Mouse (Mus musculus): Measurements from ENCODE around the gene Olfr203. TPM values are rescaled to one million over a fixed set of nuclear protein-coding genes. Genes with fewer than 3 reads are reported as not detected.
"Not testable (repeated sequence)": the region's sequence is repeated elsewhere in the genome, so short reads cannot be mapped to it uniquely, and the experiment has no call there.

Gene Olfr203
- polyA plus RNA-seq, 1 experiment = not detected

DNA sequence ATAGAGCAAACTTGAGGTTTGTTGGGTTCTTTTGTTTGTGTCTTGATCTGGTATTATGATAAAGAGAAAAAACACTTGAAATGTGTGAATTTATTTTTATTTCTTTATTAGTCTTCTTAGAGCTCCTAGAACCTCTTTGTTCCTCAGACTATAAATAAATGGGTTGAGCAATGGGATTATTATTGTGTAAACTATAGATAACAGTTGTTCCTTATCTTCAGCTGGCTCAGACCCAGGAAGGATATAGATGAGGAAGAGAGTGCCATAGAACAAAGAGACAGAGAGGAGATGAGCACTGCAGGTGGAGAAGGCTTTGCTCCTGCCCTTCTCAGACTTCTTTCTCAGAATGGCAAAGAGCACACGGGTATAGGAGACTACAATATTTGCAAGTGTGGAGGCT lies 15.2 kb upstream of the Olfr203 start:
- Histone ChIP-seq H3K4me2 (ENCODE audit: low read depth) (no peak overlapping the region), H3K36me3 (ENCODE audit: control insufficient read depth, insufficient read depth) (no peaks in the 10 kb centered on the region), H3K79me2 (ENCODE audit: control insufficient read depth, insufficient read depth) (no peaks in the 10 kb centered on the region), H3K27me3 (ENCODE audit: control insufficient read depth, insufficient read depth, insufficient read length) (no peaks in the 10 kb centered on the region), H3K4me3 (no peak overlapping the region), H3ac (ENCODE audit: control insufficient read depth, insufficient read length) (no peak overlapping the region)
- no peak for TF ChIP-seq MYOG (IDR thresholded peaks at IDR 0.05; ENCODE audit: control insufficient read depth in 1 of 3, insufficient read depth in 1 of 3, insufficient read length in 2 of 3, low read depth in 2 of 3)
- no peak for TF ChIP-seq POLR2AphosphoS2 (IDR thresholded peaks at IDR 0.05; ENCODE audit: insufficient read length, low read depth)
- no peak for TF ChIP-seq USF1 (IDR thresholded peaks at IDR 0.05; ENCODE audit: low read depth)
- no peak for TF ChIP-seq TCF12 (IDR thresholded peaks at IDR 0.05; ENCODE audit: insufficient read depth, poor library complexity, severe bottlenecking)
- TF ChIP-seq REST (IDR thresholded peaks at IDR 0.05; ENCODE audit: insufficient read depth, insufficient read length) = no peak
- TF ChIP-seq POLR2A (IDR thresholded peaks at IDR 0.05; ENCODE audit: insufficient read length, low read depth) = no peak
- TF ChIP-seq CEBPB (IDR thresholded peaks at IDR 0.05; ENCODE audit: insufficient read depth, poor library complexity, severe bottlenecking) = no peak
- no peak for TF ChIP-seq TCF3 (IDR thresholded peaks at IDR 0.05; ENCODE audit: insufficient read length, low read depth)
- TF ChIP-seq SRF (IDR thresholded peaks at IDR 0.05; ENCODE audit: control insufficient read depth, insufficient read length, low read depth) = no peak
- no peak for TF ChIP-seq MAX (IDR thresholded peaks at IDR 0.05; ENCODE audit: low read depth)
- no peak for TF ChIP-seq MYOD1 (IDR thresholded peaks at IDR 0.05; ENCODE audit: control insufficient read depth in 1 of 3, insufficient read length in 2 of 3, low read depth in 2 of 3)
- no peak for TF ChIP-seq E2F4 (IDR thresholded peaks at IDR 0.05; ENCODE audit: insufficient read depth)

- Histone ChIP-seq H3K4me3 (no peak within 1 kb of the TSS), H3K4me2 (ENCODE audit: low read depth) (no peak within 1 kb of the TSS), H3K27me3 (ENCODE audit: control insufficient read depth, insufficient read depth, insufficient read length) (no peaks in the 10 kb centered on the region), H3ac (ENCODE audit: control insufficient read depth, insufficient read length) (no peak within 1 kb of the TSS), H3K36me3 (ENCODE audit: control insufficient read depth, insufficient read depth) (no peaks in the 10 kb centered on the region), H3K79me2 (ENCODE audit: control insufficient read depth, insufficient read depth) (no peaks in the 10 kb centered on the region)
- TF ChIP-seq TCF12 (IDR thresholded peaks at IDR 0.05; ENCODE audit: insufficient read depth, poor library complexity, severe bottlenecking) = no peak
- TF ChIP-seq POLR2A (IDR thresholded peaks at IDR 0.05; ENCODE audit: insufficient read length, low read depth) = no peak
- TF ChIP-seq TCF3 (IDR thresholded peaks at IDR 0.05; ENCODE audit: insufficient read length, low read depth) = no peak
- no peak for TF ChIP-seq E2F4 (IDR thresholded peaks at IDR 0.05; ENCODE audit: insufficient read depth)
- TF ChIP-seq MAX (IDR thresholded peaks at IDR 0.05; ENCODE audit: low read depth) = no peak
- no peak for TF ChIP-seq POLR2AphosphoS2 (IDR thresholded peaks at IDR 0.05; ENCODE audit: insufficient read length, low read depth)
- no peak for TF ChIP-seq CEBPB (IDR thresholded peaks at IDR 0.05; ENCODE audit: insufficient read depth, poor library complexity, severe bottlenecking)
- TF ChIP-seq MYOG (IDR thresholded peaks at IDR 0.05; ENCODE audit: control insufficient read depth in 1 of 3, insufficient read depth in 1 of 3, insufficient read length in 2 of 3, low read depth in 2 of 3) = no peak
- TF ChIP-seq MYOD1 (IDR thresholded peaks at IDR 0.05; ENCODE audit: control insufficient read depth in 1 of 3, insufficient read length in 2 of 3, low read depth in 2 of 3) = no peak
- TF ChIP-seq SRF (IDR thresholded peaks at IDR 0.05; ENCODE audit: control insufficient read depth, insufficient read length, low read depth) = no peak
- no peak for TF ChIP-seq USF1 (IDR thresholded peaks at IDR 0.05; ENCODE audit: low read depth)
- TF ChIP-seq REST (IDR thresholded peaks at IDR 0.05; ENCODE audit: insufficient read depth, insufficient read length) = no peak
Measured at GRCm38 (mm10) chr16:59286693-59287092, 12.0 kb upstream of the Olfr203 start, which contains the start of gene Olfr202. TSS of gene Olfr202 (minus strand) at chr16:59286793.

DNA sequence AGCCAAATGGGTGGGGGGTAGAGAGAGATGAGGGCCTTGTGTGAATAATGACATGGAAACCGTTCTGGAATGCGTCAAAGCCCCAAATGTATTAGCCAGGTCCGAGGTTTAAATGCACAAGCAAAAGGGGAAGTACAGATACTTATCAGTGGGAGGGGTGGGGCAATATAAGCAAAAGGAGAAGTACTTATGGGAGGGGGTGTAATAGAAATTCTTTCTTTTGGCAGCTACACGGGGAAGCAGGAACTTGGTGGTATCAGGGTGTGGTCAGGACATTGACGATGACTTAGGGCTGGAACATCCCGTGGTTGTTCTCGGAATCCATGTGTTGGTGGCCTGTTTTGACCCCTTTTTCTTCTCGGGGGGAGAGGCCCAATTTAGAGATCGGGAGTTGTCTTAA lies 11.1 kb upstream of the Olfr203 start:
- H3ac ChIP-seq (ENCODE audit: control insufficient read depth, insufficient read length); H3K27me3 ChIP-seq (ENCODE audit: control insufficient read depth, insufficient read depth, insufficient read length); H3K79me2 ChIP-seq (ENCODE audit: control insufficient read depth, insufficient read depth); H3K4me2 ChIP-seq (ENCODE audit: low read depth); H3K4me3 ChIP-seq; H3K36me3 ChIP-seq (ENCODE audit: control insufficient read depth, insufficient read depth): not testable (repeated sequence)

- H3K36me3 ChIP-seq (ENCODE audit: control insufficient read depth, insufficient read depth) = no peaks in the 10 kb centered on the region
- no peaks in the 10 kb centered on the region for H3K79me2 ChIP-seq (ENCODE audit: control insufficient read depth, insufficient read depth)
- H3K27me3 ChIP-seq (ENCODE audit: control insufficient read depth, insufficient read depth, insufficient read length) = no peaks in the 10 kb centered on the region
- TF ChIP-seq REST (IDR thresholded peaks at IDR 0.05; ENCODE audit: insufficient read depth, insufficient read length) (no peak), MYOG (IDR thresholded peaks at IDR 0.05; ENCODE audit: control insufficient read depth in 1 of 3, insufficient read depth in 1 of 3, insufficient read length in 2 of 3, low read depth in 2 of 3) (no peak), CEBPB (IDR thresholded peaks at IDR 0.05; ENCODE audit: insufficient read depth, poor library complexity, severe bottlenecking) (no peak), TCF3 (IDR thresholded peaks at IDR 0.05; ENCODE audit: insufficient read length, low read depth) (no peak), MYOD1 (IDR thresholded peaks at IDR 0.05; ENCODE audit: control insufficient read depth in 1 of 3, insufficient read length in 2 of 3, low read depth in 2 of 3) (no peak), SRF (IDR thresholded peaks at IDR 0.05; ENCODE audit: control insufficient read depth, insufficient read length, low read depth) (no peak), POLR2AphosphoS2 (IDR thresholded peaks at IDR 0.05; ENCODE audit: insufficient read length, low read depth) (no peak)
- no peak within 1 kb of the TSS for H3ac ChIP-seq (ENCODE audit: control insufficient read depth, insufficient read length)
- H3K4me3 ChIP-seq = no peak within 1 kb of the TSS
- H3K4me2 ChIP-seq (ENCODE audit: low read depth) = no peak within 1 kb of the TSS
Measured at GRCm38 (mm10) chr16:59318148-59318547, 19.5 kb downstream of the Olfr203 start, which contains the start of gene Olfr204. TSS of gene Olfr204 (minus strand) at chr16:59318248.

DNA sequence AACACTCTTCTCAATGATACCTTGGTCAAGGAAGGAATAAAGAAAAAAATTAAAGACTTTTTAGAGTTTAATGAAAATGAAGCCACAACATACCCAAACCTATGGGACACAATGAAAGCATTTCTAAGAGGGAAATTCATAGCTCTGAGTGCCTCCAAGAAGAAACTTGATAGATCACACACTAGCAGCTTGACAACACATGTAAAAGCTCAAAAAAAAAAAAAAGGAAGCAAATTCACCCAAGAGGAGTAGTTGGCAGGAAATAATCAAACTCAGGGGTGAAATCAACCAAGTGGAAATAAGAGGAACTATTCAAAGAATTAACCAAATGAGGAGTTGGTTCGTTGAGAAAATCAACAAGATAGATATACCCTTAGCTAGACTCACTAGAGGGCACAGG lies 24.6 kb downstream of the Olfr203 start:
- H3K79me2 ChIP-seq (ENCODE audit: control insufficient read depth, insufficient read depth); H3ac ChIP-seq (ENCODE audit: control insufficient read depth, insufficient read length); H3K4me2 ChIP-seq (ENCODE audit: low read depth); H3K27me3 ChIP-seq (ENCODE audit: control insufficient read depth, insufficient read depth, insufficient read length); H3K36me3 ChIP-seq (ENCODE audit: control insufficient read depth, insufficient read depth); H3K4me3 ChIP-seq: not testable (repeated sequence)
